Comparison of ENCODE assay signal across 16 mouse cellular contexts in genomic region chrX:11701095-11701494, GRCm38 (mm10).
DNase-seq lines count a peak whose midpoint lies in the region; ATAC-seq lines count a peak whose summit lies in the region.
"Had no signal": no experiment of that assay in that cellular context is flagged by ENCODE, and none has a peak within 500 bp of the region (broad histone marks: within the 10 kb centered on the region; RNA-seq: fewer than 3 reads in every experiment).

No protein-coding gene starts in this region.

- peak; percentile 81 for DNase-seq in MEL-GATA-1-ER (ENCODE audit: extremely low read depth, low read depth)
- no peak for DNase-seq in heart, adult 8-10 months (ENCODE audit: low spot score)
- no peak for DNase-seq in adrenal gland, postnatal 14 days
- DNase-seq in cerebellum, postnatal 25 days = no peak
- DNase-seq: adrenal gland, adult 2 months; adrenal gland, postnatal 10 days; adrenal gland, postnatal 36 days; cerebellum, adult 11-12 months; cerebellum, adult 2 months; cerebellum, adult 9-10 months; cerebellum, postnatal 14 days; forebrain, postnatal 0 days had no signal

- ATAC-seq in megakaryocyte, adult 5-6 weeks (ENCODE audit: poor library complexity, severe bottlenecking) = peak; percentile 59; the same call in 1 of the 2 replicates
- ATAC-seq in monocyte, adult 5-6 weeks (replicated peaks; ENCODE audit: insufficient number of reproducible peaks, low FRiP score, low TSS enrichment, poor library complexity, severe bottlenecking) = 0 out of 2 replicates have a peak, but pooled peaks have one; percentile 59
- ATAC-seq: forebrain, embryonic 13.5 days; forebrain, embryonic 15.5 days; forebrain, postnatal 0 days had no signal
